22 mouse cellular contexts compared by ENCODE assay signal in the genomic region with DNA sequence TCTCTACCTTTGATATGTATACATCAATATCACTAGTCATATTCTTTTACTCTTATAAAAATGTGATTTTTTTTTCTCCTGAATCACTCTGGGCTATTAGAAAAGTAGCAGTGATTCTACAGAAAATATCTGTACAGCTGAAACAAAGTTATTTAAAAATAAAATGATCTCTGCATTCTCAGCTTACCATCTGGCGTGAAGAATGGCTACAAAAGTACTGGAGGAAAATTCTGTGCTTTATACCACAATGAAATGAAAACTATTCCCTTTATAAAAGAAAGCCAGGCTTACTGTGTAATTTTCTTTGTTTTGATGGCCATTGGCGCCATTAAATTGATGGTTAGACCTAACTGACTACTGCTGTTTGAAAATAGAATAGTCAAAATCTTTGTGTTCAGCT.
DNase-seq lines count a peak whose midpoint lies in the region; TF ChIP-seq lines count a peak whose summit lies in the region.
"Had no signal": no experiment of that assay in that cellular context is flagged by ENCODE, and none has a peak within 500 bp of the region (broad histone marks: within the 10 kb centered on the region; RNA-seq: fewer than 3 reads in every experiment).

No protein-coding gene starts in this region.

- peak; percentile 16 to 53 for DNase-seq in layer of hippocampus, adult 2 months (ENCODE audit: low spot score in 2 of 2)
- DNase-seq in layer of hippocampus, postnatal 25 days (ENCODE audit: extremely low spot score in 1 of 2, low spot score in 1 of 2), result no peak
- no peak for DNase-seq in left cerebral cortex, adult 2 months (ENCODE audit: extremely low spot score in 1 of 2, low spot score in 2 of 2)
- DNase-seq in left cerebral cortex, postnatal 4 days, result no peak
- DNase-seq in brain, adult 2 months (ENCODE audit: low read depth, low spot score), result peak; percentile 47
- DNase-seq in telencephalon, adult 2 months (ENCODE audit: low read depth, low spot score), result peak; percentile 32
- DNase-seq: adrenal gland, adult 2 months; adrenal gland, postnatal 14 days; cerebellum, adult 11-12 months; cerebellum, adult 8-10 months; cerebellum, postnatal 10 days; cerebellum, postnatal 36 days; embryo, embryonic 11 days; gastrocnemius, adult 2 months; gastrocnemius, postnatal 14 days; heart, adult 11 months had no signal

- no peak overlapping the region for H3K4me3 ChIP-seq in layer of hippocampus, adult 2 months
- no peak overlapping the region for H3K4me3 ChIP-seq in left cerebral cortex, adult 2 months
- H3K4me3 ChIP-seq: embryonic facial prominence, embryonic 10.5 days; embryonic facial prominence, embryonic 13.5 days; erythroblast, embryonic 14.5 days; forebrain, embryonic 12.5 days; forebrain, embryonic 15.5 days; gastrocnemius, adult 2 months; hindbrain, embryonic 13.5 days had no signal

- peak overlapping the region; percentile 56 for H3K27ac ChIP-seq in layer of hippocampus, adult 2 months
- H3K27ac ChIP-seq in left cerebral cortex, adult 2 months, result peak overlapping the region; percentile 57
- H3K27ac ChIP-seq: embryonic facial prominence, embryonic 10.5 days; embryonic facial prominence, embryonic 13.5 days; forebrain, embryonic 12.5 days; forebrain, embryonic 15.5 days; gastrocnemius, adult 2 months; hindbrain, embryonic 13.5 days had no signal

- TF ChIP-seq CTCF in layer of hippocampus, adult 2 months (conservative IDR thresholded peaks at IDR 0.05), result no peak
- TF ChIP-seq CTCF in left cerebral cortex, adult 2 months (IDR thresholded peaks at IDR 0.05), result no peak

- intact Hi-C loops in left cerebral cortex, adult 2 months (cut with DNase I), result no loop called here
- intact Hi-C loops in left cerebral cortex, postnatal 4 days (cut with DNase I), result no loop called here

Comparison
In these comparisons a context has a peak if more than half of its experiments do, and no peak if none do; other contexts are left out.
1. DNase-seq: peak in layer of hippocampus, adult 2 months (2 of 2), brain, adult 2 months (single experiment) and telencephalon, adult 2 months (single experiment); none in layer of hippocampus, postnatal 25 days (0 of 2), left cerebral cortex, adult 2 months (0 of 2) and left cerebral cortex, postnatal 4 days (single experiment).